Mouse (Mus musculus): ENCODE measurements at regions not wholly inside any gene's neighbourhood (a gene's known extent, or its start where the extent isn't known, plus 50 kb on each side); places are given as distances from the start of the nearest gene placed in this dataset.
"Not testable (repeated sequence)": the region's sequence is repeated elsewhere in the genome, so short reads cannot be mapped to it uniquely, and the experiment has no call there.

- DNase-seq (ENCODE audit: low read depth), result no peak
These were observed 136.4 kb upstream of the Myt1l start for GRCm38 (mm10) chr12:29391756-29392155.

- no peak for DNase-seq (ENCODE audit: low read depth)
These were observed 133.9 kb upstream of the Myt1l start for GRCm38 (mm10) chr12:29394271-29394670.

GRCm38 (mm10) chr12:29394881-29395280, 133.3 kb upstream of the Myt1l start:
- DNase-seq (ENCODE audit: low read depth), result no peak

GRCm38 (mm10) chr12:29395401-29395982, 132.7 kb upstream of the Myt1l start:
- DNase-seq (ENCODE audit: low read depth), result no peak

- no peak for DNase-seq (ENCODE audit: low read depth)
These were observed 123.8 kb upstream of the Myt1l start for GRCm38 (mm10) chr12:29404434-29404833.

- peak; percentile 9 for DNase-seq (ENCODE audit: low read depth)
These were observed 118.7 kb upstream of the Myt1l start for GRCm38 (mm10) chr12:29409336-29410055.

- DNase-seq (ENCODE audit: low read depth), result no peak
These were observed 94.2 kb upstream of the Myt1l start for GRCm38 (mm10) chr12:29433936-29434335.

GRCm38 (mm10) chr12:29439343-29440019, 88.7 kb upstream of the Myt1l start:
- no peak for DNase-seq (ENCODE audit: low read depth)

GRCm38 (mm10) chr12:29465201-29465600, 63.0 kb upstream of the Myt1l start:
- DNase-seq (ENCODE audit: low read depth), result not testable (repeated sequence)
